Mouse (Mus musculus) stomach, postnatal 0 days (tissue): Measurements from ENCODE around the gene Rbm28.

Experiments
- CTCF ChIP-seq: IDR thresholded peaks from 2 replicates; pipeline ENCODE4 v1.5.1; 2016; ENCODE audit warnings: antibody characterized with exemption, low read depth, mild to moderate bottlenecking, moderate library complexity
- EP300 ChIP-seq: optimal IDR thresholded peaks from 2 replicates; pipeline ENCODE3; 2016; ENCODE audit warnings: antibody characterized with exemption

DNA sequence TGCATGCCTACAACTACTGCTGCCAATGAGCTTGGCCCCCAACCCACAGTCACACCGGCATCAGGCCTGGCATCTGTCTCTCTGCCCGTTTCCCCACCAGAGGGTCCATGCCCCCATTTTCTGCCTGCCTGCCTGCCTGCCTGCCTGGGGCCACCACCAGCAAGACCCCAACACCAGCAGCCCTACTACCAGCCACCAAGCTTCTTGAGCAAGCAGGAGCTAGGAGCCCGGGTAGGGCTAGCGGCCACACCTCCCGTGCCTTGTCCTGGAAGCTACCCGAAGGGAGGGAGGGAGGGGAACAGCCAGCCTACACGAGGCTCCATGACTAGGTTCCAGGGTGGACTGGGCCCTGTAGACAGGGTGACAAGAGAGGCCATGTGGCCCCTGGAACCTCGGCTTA lies 37.2 kb upstream of the Rbm28 start:
- no peak for TF ChIP-seq CTCF
- TF ChIP-seq EP300 = no peak
